Mouse (Mus musculus) frontal cortex, adult 2 months (tissue): ENCODE results near the gene Rassf4. TPM values are rescaled to one million over a fixed set of nuclear protein-coding genes. Genes with fewer than 3 reads are reported as not detected.

ENCODE experiments used
- DNase-seq, 2 experiments: peaks; one replicate each; pipeline ENCODE4 v3.0.0; 2022; ENCODE audit warnings: low spot score in 1 of 2; ENCODE audit errors: extremely low spot score in 1 of 2
- polyA plus RNA-seq: library from polyadenylated mRNA; depleted of rRNA; stranded (reverse); fragments of >200 nt; gene quantifications from 2 replicates; pipeline ENCODE4 v1.2.3, GENCODE M21; 2012

The Rassf4 gene
- polyA plus RNA-seq, 1 experiment, result 8.8 TPM

- DNase-seq, result no peak
Observed at GRCm38 (mm10) chr6:116672349-116672748, 1.4 kb downstream of the Rassf4 start.

GRCm38 (mm10) chr6:116671768-116672167, 2.0 kb downstream of the Rassf4 start:
- DNase-seq, result no peak

GRCm38 (mm10) chr6:116671031-116671430, 2.7 kb downstream of the Rassf4 start:
- DNase-seq, result no peak

GRCm38 (mm10) chr6:116670144-116670543, 3.6 kb downstream of the Rassf4 start:
- DNase-seq, result no peak

GRCm38 (mm10) chr6:116668682-116669470, 4.9 kb downstream of the Rassf4 start:
- no peak for DNase-seq

GRCm38 (mm10) chr6:116667382-116667781, 6.4 kb downstream of the Rassf4 start:
- no peak for DNase-seq

GRCm38 (mm10) chr6:116666892-116667291, 6.9 kb downstream of the Rassf4 start:
- DNase-seq, result no peak

- DNase-seq, result no peak
Observed at GRCm38 (mm10) chr6:116666085-116666750, 7.5 kb downstream of the Rassf4 start.

GRCm38 (mm10) chr6:116664830-116665229, 8.9 kb downstream of the Rassf4 start:
- no peak for DNase-seq

GRCm38 (mm10) chr6:116664031-116664430, 9.7 kb downstream of the Rassf4 start:
- DNase-seq, result no peak

- DNase-seq, result no peak
Observed at GRCm38 (mm10) chr6:116663364-116663763, 10.4 kb downstream of the Rassf4 start.

GRCm38 (mm10) chr6:116653684-116654454, 19.9 kb downstream of the Rassf4 start:
- DNase-seq, result peak in 1 of 2 experiments; percentile 87

- no peak for DNase-seq
Observed at GRCm38 (mm10) chr6:116653191-116653590, 20.6 kb downstream of the Rassf4 start.

- DNase-seq, result no peak
Observed at GRCm38 (mm10) chr6:116651437-116652118, 22.2 kb downstream of the Rassf4 start.

GRCm38 (mm10) chr6:116650406-116650805, 23.3 kb downstream of the Rassf4 start, which contains the start of gene Depp1:
TSS of gene Depp1 (plus strand) at chr6:116650609.
- DNase-seq, result no peak

GRCm38 (mm10) chr6:116649811-116650210, 23.9 kb downstream of the Rassf4 start:
- DNase-seq, result no peak

- DNase-seq, result no peak
Observed at GRCm38 (mm10) chr6:116647763-116648162, 26.0 kb downstream of the Rassf4 start.

- no peak for DNase-seq
Observed at GRCm38 (mm10) chr6:116644335-116644734, 29.4 kb downstream of the Rassf4 start.

- no peak for DNase-seq
Observed at GRCm38 (mm10) chr6:116643881-116644280, 29.9 kb downstream of the Rassf4 start.

GRCm38 (mm10) chr6:116642942-116643341, 30.8 kb downstream of the Rassf4 start:
- DNase-seq, result peak; percentile 72 to 82

GRCm38 (mm10) chr6:116639663-116640062, 34.1 kb downstream of the Rassf4 start:
- no peak for DNase-seq
